In the genomic region with DNA sequence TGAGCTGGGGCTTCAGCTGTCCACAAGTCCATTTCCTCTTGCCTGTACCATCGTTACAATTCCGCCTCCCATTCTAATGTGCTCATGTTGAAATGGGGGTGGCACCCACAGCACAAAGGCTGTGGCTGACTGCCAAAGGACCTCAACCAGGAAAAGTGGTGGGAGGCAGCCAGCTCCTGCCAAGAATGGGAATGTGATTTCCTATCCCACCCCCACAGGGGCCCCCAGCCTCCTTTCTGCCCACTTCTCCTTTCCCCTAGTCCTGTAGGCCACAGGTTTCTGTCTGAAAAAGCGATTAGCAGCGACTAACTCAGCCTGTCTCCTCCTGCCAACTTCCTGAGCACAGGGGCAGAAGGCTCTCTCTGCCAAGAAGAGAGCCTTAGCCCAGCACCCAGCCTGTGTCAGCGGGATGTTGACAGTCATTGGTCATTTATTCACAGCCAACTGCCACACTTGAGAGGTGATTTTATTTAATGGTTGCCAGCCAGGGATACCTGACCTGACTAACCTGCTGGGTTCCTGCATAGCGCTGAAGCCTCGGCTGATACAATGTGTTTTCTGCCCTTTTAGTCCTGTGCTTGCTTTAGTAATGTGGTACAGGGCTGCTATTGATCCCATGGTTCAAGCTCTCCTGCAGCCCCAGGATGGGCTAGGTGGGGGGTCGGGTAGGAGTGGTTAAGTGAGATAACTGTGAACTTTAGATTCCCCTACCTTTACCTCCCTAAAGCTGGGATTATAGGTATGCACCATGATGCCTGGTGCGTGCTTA, we compare ENCODE assay signal across 8 mouse cellular contexts.
DNase-seq lines count a peak whose midpoint lies in the region; ATAC-seq and TF ChIP-seq lines count a peak whose summit lies in the region.

No protein-coding gene starts in this region.

- no peak overlapping the region for H3K4me3 ChIP-seq in forebrain, postnatal 0 days (ENCODE audit: low read depth, low read length)
- H3K4me3 ChIP-seq in stomach, embryonic 16.5 days (replicated peaks; ENCODE audit: low read length), result no peak overlapping the region

- no peak overlapping the region for H3K9ac ChIP-seq in forebrain, postnatal 0 days
- peak overlapping the region; percentile 9; the same call in 1 of the 2 replicates for H3K9ac ChIP-seq in stomach, embryonic 16.5 days (ENCODE audit: low read length)

- 0 out of 2 replicates have a peak, but pooled peaks cover 5% of the 10 kb centered on the region for H3K4me1 ChIP-seq in forebrain, postnatal 0 days (ENCODE audit: insufficient read depth)
- H3K4me1 ChIP-seq in stomach, embryonic 16.5 days (ENCODE audit: control insufficient read depth, insufficient read depth, low read length), result peaks cover 5% of the 10 kb centered on the region

- DNase-seq in 3T3-L1 (ENCODE audit: low read depth, low spot score) (peak; percentile 55), NIH3T3 (ENCODE audit: low read depth) (peak; percentile 52)
- peak; percentile 79 for DNase-seq in forebrain, postnatal 0 days
- DNase-seq in heart, postnatal 4 days, result peak; percentile 74
- peak; percentile 57 to 58 for DNase-seq in layer of hippocampus, postnatal 36 days
- DNase-seq in lung, postnatal 4 days, result peak; percentile 78 to 82

- H3K27me3 ChIP-seq in forebrain, postnatal 0 days (ENCODE audit: insufficient read depth, low read length), result no peaks in the 10 kb centered on the region
- no peaks in the 10 kb centered on the region for H3K27me3 ChIP-seq in stomach, embryonic 16.5 days (ENCODE audit: control insufficient read depth, insufficient read depth, low read length)

- 28% methylated on average over 9 of the region's 9 CpGs for WGBS in forebrain, postnatal 0 days
- WGBS in stomach, embryonic 16.5 days, result 44% methylated on average over 9 of the region's 9 CpGs

- TF ChIP-seq CTCF in forebrain, postnatal 0 days (IDR thresholded peaks at IDR 0.05; ENCODE audit: low read depth), result no peak

- no peak overlapping the region for H3K27ac ChIP-seq in forebrain, postnatal 0 days (ENCODE audit: low read depth, low read length)
- peak overlapping the region; percentile 55; the same call in 1 of the 2 replicates for H3K27ac ChIP-seq in stomach, embryonic 16.5 days (ENCODE audit: low read length)

- H3K36me3 ChIP-seq in forebrain, postnatal 0 days (ENCODE audit: insufficient read depth), result no peaks in the 10 kb centered on the region
- no peaks in the 10 kb centered on the region for H3K36me3 ChIP-seq in stomach, embryonic 16.5 days (ENCODE audit: control insufficient read depth, insufficient read depth, low read length)

- H3K9me3 ChIP-seq in forebrain, postnatal 0 days (ENCODE audit: low read length), result no peaks in the 10 kb centered on the region
- H3K9me3 ChIP-seq in stomach, embryonic 16.5 days (replicated peaks; ENCODE audit: control insufficient read depth, low read length), result no peaks in the 10 kb centered on the region

- ATAC-seq in forebrain, postnatal 0 days, result peak; percentile 88
- peak; percentile 56 for ATAC-seq in stomach, embryonic 16.5 days (ENCODE audit: insufficient read depth, low FRiP score)
- no peak for ATAC-seq in CD4-positive, CD25-positive, alpha-beta regulatory T cell, adult 4 months

- no peak overlapping the region for H3K4me2 ChIP-seq in forebrain, postnatal 0 days (ENCODE audit: low read depth)
- H3K4me2 ChIP-seq in stomach, embryonic 16.5 days (ENCODE audit: low read depth, low read length), result no peak overlapping the region
